Mouse (Mus musculus) liver, embryonic 11.5 days (tissue): ENCODE measurements around the gene Pck1. TPM values are rescaled to one million over a fixed set of nuclear protein-coding genes. Genes with fewer than 3 reads are reported as not detected.

Source experiments
- ATAC-seq: fragments of 200-750 bp; cut with Nextera tagmentation; replicated peaks from 2 replicates; pipeline ENCODE4 v1.8.0; 2017; ENCODE audit warnings: moderate number of reproducible peaks, mild to moderate bottlenecking, moderate TSS enrichment, moderate library complexity; ENCODE audit not compliant: low FRiP score
- DNase-seq: peaks from one replicate; pipeline ENCODE4 v3.0.0-alpha.2; 2017; ENCODE audit warnings: low spot score
- H3K27ac ChIP-seq: fragments of 300-500 bp; sonication (generic); 2 replicates; pipeline ENCODE4 v1.5.1; 2014; ENCODE audit warnings: mild to moderate bottlenecking, low read depth, low read length, control low read depth
- H3K27me3 ChIP-seq: fragments of 300-500 bp; sonication (generic); replicated peaks from 2 replicates; pipeline ENCODE4 v1.6.1; 2014; ENCODE audit warnings: low read length, mixed read lengths; ENCODE audit not compliant: control insufficient read depth, insufficient read depth
- H3K36me3 ChIP-seq: fragments of 300-500 bp; sonication (generic); 2 replicates; pipeline ENCODE4 v1.6.1; 2014; ENCODE audit warnings: mild to moderate bottlenecking, low read length, moderate library complexity, mixed read lengths; ENCODE audit not compliant: control insufficient read depth, insufficient read depth
- H3K4me1 ChIP-seq: fragments of 300-500 bp; sonication (generic); replicated peaks from 2 replicates; pipeline ENCODE4 v1.6.1; 2014; ENCODE audit warnings: low read length, mixed read lengths; ENCODE audit not compliant: control insufficient read depth, insufficient read depth
- H3K4me2 ChIP-seq: fragments of 300-500 bp; sonication (generic); 2 replicates; pipeline ENCODE4 v1.6.1; 2014; ENCODE audit warnings: mild to moderate bottlenecking, control low read depth, moderate library complexity
- H3K4me3 ChIP-seq: fragments of 300-500 bp; sonication (generic); 2 replicates; pipeline ENCODE4 v1.5.1; 2014; ENCODE audit warnings: low read depth, low read length, control low read depth
- H3K9ac ChIP-seq: fragments of 300-500 bp; sonication (generic); 2 replicates; pipeline ENCODE4 v1.6.1; 2014; ENCODE audit warnings: low read depth, low read length, control low read depth
- H3K9me3 ChIP-seq: fragments of 300-500 bp; sonication (generic); 2 replicates; pipeline ENCODE4 v1.6.1; 2016; ENCODE audit warnings: low read length, inconsistent platforms, mixed read lengths; ENCODE audit not compliant: control insufficient read depth
- WGBS: fragments of 180-500 bp; shearing (Covaris S2); extraction: QIAGEN DNeasy Blood & Tissue Kit; methylation state at CpG from one replicate; pipeline ENCODE4 v1.1.7; 2014; 5-methylcytosine and 5-hydroxymethylcytosine counted together
- polyA plus RNA-seq: library from polyadenylated mRNA; unstranded; fragments of >200 nt; fragmentation: Nextera tagmentation; extraction: Ambion mirVana; gene quantifications from 2 replicates; pipeline ENCODE4 v1.2.1, GENCODE M21; 2014

The Pck1 gene
- polyA plus RNA-seq, 1 experiment from 2014 or later, result 0.23 TPM

DNA sequence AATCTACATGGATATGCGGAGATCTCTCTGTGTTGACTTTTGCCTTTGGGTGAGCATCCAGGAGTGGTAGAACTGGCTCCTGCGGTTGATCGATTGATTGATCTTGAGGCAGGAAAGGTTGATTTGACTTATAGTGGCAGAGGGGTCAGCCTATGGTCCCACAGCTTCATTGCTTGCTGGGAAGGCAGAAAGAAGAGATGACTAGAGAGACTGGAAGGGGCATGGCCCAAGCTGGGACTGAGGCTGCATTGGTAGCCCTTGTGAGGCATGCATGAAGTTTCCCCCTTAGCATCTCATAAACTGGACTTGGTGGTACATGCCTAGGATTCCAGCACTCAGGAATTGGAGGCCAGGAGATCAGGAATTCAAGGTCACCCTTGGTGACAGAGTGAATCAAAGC lies 54.2 kb downstream of the Pck1 start:
- WGBS, result 85% methylated on average over 3 of the region's 3 CpGs
- Histone ChIP-seq H3K4me1 (no peaks in the 10 kb centered on the region), H3K9ac (no peak overlapping the region), H3K9me3 (0 out of 2 replicates have a peak, but pooled peaks cover 3% of the 10 kb centered on the region), H3K36me3 (no peaks in the 10 kb centered on the region), H3K4me3 (no peak overlapping the region), H3K4me2 (no peak overlapping the region), H3K27me3 (no peaks in the 10 kb centered on the region), H3K27ac (no peak overlapping the region)
- ATAC-seq, result no peak
- no peak for DNase-seq

Other genes starting within 250 kb of the Pck1 start
- 7.9 and 9.1 TPM in 2 replicates for gene Bmp7, start 212.7 kb upstream of the Pck1 start, polyA plus RNA-seq
- gene Spo11, start 175.3 kb upstream of the Pck1 start, polyA plus RNA-seq, result 0.13 TPM in 1 of 2 replicates, not detected in the other
- 172 and 181 TPM in 2 replicates for gene Rae1, start 152.9 kb upstream of the Pck1 start, polyA plus RNA-seq
- gene Rbm38, start 132.6 kb upstream of the Pck1 start, polyA plus RNA-seq, result 209 and 222 TPM in 2 replicates
- 0.07 TPM in 1 of 2 replicates, not detected in the other for gene Ctcfl, start 33.5 kb upstream of the Pck1 start, polyA plus RNA-seq
- not detected in 2 replicates for gene Zbp1, start 65.9 kb downstream of the Pck1 start, polyA plus RNA-seq
- 0.95 and 1.2 TPM in 2 replicates for gene Pmepa1, start 123.5 kb downstream of the Pck1 start, polyA plus RNA-seq